Mouse (Mus musculus) bone marrow, adult 2 months (tissue): ENCODE results near the gene Hpse. TPM values are rescaled to one million over a fixed set of nuclear protein-coding genes. Genes with fewer than 3 reads are reported as not detected.

Experiments
- H3K27ac ChIP-seq: fragments of 200-500 bp; 2 replicates; pipeline ENCODE4 v1.5.1; 2012; ENCODE audit warnings: low read depth, mild to moderate bottlenecking, control low read depth, inconsistent platforms, low read length; ENCODE audit not compliant: control insufficient read depth, poor library complexity, insufficient read depth
- H3K4me1 ChIP-seq: fragments of 200-500 bp; 2 replicates; pipeline ENCODE4 v1.6.1; 2011; ENCODE audit warnings: low read length; ENCODE audit not compliant: control insufficient read depth, insufficient read depth
- H3K4me3 ChIP-seq: fragments of 200-500 bp; replicated peaks from 2 replicates; pipeline ENCODE3; 2011; ENCODE audit warnings: mild to moderate bottlenecking, low read depth, low read length, control low read depth; ENCODE audit not compliant: control insufficient read depth
- CTCF ChIP-seq: fragments of 200-500 bp; IDR thresholded peaks from 2 replicates; pipeline ENCODE4 v1.5.1; 2011; ENCODE audit warnings: low read length, control low read depth; ENCODE audit not compliant: control insufficient read depth, insufficient read depth
- POLR2A ChIP-seq: fragments of 200-500 bp; IDR thresholded peaks from 2 replicates; pipeline ENCODE4 v1.6.1; 2011; ENCODE audit warnings: low read depth, mild to moderate bottlenecking, control low read depth, low read length, borderline replicate concordance; ENCODE audit not compliant: control insufficient read depth
- WGBS: fragments of 180-500 bp; shearing (Covaris S2); methylation state at CpG from one replicate; pipeline ENCODE4 v1.1.7; 2018; 5-methylcytosine and 5-hydroxymethylcytosine counted together
- polyA plus RNA-seq: library from polyadenylated mRNA; stranded (reverse); fragments of >200 nt; gene quantifications from 2 replicates; pipeline ENCODE4 v1.2.4, GENCODE M21; 2011; ENCODE audit warnings: low replicate concordance; ENCODE audit not compliant: missing spikeins, insufficient read depth, insufficient read length

Hpse gene
- polyA plus RNA-seq, 1 experiment: 10.4 TPM

- peak overlapping the region; percentile 4 for H3K4me3 ChIP-seq
- H3K4me1 ChIP-seq: peaks cover 4% of the 10 kb centered on the region; the same call in 1 of the 2 replicates
- peak overlapping the region; percentile 82 for H3K27ac ChIP-seq
- WGBS: 14% methylated on average over 6 of the region's 6 CpGs
- TF ChIP-seq POLR2A: no peak
These were observed 63.2 kb downstream of the Hpse start for GRCm38 (mm10) chr5:100656352-100656751.

GRCm38 (mm10) chr5:100652327-100652726 is 67.2 kb downstream of the Hpse start:
- Histone ChIP-seq H3K4me1 (peaks cover 8% of the 10 kb centered on the region), H3K27ac (no peak overlapping the region)
- 71% methylated on average over 9 of the region's 9 CpGs for WGBS

DNA sequence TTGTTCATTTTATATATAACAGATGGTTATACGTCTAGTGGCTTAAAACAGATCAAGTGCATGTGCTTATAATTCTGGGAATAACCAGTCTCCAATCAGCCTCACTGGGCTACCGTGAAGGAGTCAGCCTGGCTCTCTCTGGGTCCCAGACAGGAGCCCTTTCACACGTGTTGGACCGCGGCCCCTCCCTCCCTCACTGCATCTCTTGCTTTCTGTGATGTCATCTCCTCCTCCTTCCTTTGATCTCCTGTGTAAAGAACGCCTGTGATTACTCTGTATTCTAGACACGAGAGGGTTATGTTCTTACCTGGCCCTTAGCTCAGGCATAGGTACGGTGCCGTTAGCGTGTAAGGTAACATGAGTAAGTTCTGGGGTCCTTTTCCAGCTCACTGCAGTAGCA is 68.0 kb downstream of the Hpse start:
- TF ChIP-seq CTCF: no peak
- TF ChIP-seq POLR2A: no peak
- 81% methylated on average over 10 of the region's 10 CpGs for WGBS
- Histone ChIP-seq H3K4me3 (no peak overlapping the region), H3K4me1 (peaks cover 10% of the 10 kb centered on the region), H3K27ac (no peak overlapping the region)

More at GRCm38 (mm10) chr5:100652327-100652726, 67.2 kb downstream of the Hpse start:
- H3K4me3 ChIP-seq: no peak overlapping the region
- no peak for TF ChIP-seq CTCF
- no peak for TF ChIP-seq POLR2A

DNA sequence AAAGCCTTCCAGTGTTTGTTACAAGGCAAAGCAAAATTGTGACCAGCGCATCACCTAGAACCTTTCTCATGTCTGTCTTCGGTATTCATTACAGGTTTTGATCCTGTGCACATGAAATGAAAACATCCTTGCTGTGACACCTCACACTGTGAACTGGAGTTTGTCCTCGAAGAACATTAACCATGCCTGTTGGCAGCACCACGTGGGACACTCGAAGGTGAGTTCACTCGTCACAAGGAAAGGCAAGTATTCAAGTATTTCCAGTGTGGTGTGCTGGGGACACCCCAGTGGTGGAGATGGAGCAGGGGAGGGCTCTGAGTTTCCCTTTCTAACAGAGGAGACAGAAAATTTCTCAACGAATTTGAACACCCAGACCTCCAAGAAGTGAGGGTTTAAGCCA is 68.5 kb downstream of the Hpse start:
- no peak for TF ChIP-seq POLR2A
- no peak for TF ChIP-seq CTCF
- Histone ChIP-seq H3K4me1 (peaks cover 10% of the 10 kb centered on the region), H3K27ac (no peak overlapping the region), H3K4me3 (no peak overlapping the region)
- 76% methylated on average over 7 of the region's 7 CpGs for WGBS

- TF ChIP-seq CTCF (no peak), POLR2A (no peak)
- WGBS: 33% methylated on average over 6 of the region's 6 CpGs
- Histone ChIP-seq H3K27ac (no peak overlapping the region), H3K4me3 (no peak overlapping the region), H3K4me1 (peaks cover 13% of the 10 kb centered on the region)
These were observed 71.0 kb downstream of the Hpse start for GRCm38 (mm10) chr5:100648546-100648945.

- peaks cover 13% of the 10 kb centered on the region for H3K4me1 ChIP-seq
- TF ChIP-seq CTCF (no peak), POLR2A (no peak)
- H3K4me3 ChIP-seq: no peak overlapping the region
- H3K27ac ChIP-seq: no peak overlapping the region
- 56% methylated on average over 10 of the region's 10 CpGs for WGBS
These were observed 71.5 kb downstream of the Hpse start for GRCm38 (mm10) chr5:100648046-100648445.

GRCm38 (mm10) chr5:100646558-100646957 is 73.0 kb downstream of the Hpse start:
- TF ChIP-seq POLR2A (no peak), CTCF (no peak)
- Histone ChIP-seq H3K27ac (0 out of 2 replicates have a peak overlapping the region, but pooled peaks have one; percentile 17), H3K4me3 (no peak overlapping the region), H3K4me1 (peaks cover 17% of the 10 kb centered on the region)
- 80% methylated on average over 4 of the region's 4 CpGs for WGBS

DNA sequence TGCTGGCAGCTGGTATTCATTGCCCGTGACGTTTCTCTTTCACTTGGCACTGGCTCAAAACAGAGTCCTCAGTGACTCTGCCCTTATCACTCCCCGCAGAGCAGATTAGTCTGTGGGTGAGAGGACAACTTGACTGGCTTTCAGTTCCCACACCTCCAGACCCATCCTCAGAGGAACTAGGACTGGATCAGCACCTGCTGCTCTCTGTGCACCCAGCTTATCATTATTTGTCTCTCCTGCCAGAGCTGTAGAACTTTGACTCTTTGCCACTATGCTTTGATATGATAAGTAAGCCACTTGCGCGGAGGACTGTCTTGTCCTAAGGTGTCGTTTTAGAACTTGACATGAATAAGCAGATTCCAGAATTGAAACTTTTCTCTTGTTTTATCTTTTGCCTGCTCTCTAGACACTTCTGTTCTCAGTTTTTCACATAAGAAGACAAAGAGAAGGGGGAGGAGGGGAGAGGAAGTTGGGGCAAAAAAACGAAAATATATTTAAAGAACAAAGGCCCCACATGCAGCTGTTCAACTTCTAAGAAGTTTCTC is 75.5 kb downstream of the Hpse start:
- Histone ChIP-seq H3K4me1 (peaks cover 19% of the 10 kb centered on the region), H3K27ac (peak overlapping the region; percentile 76), H3K4me3 (peak overlapping the region; percentile 2)
- no peak for TF ChIP-seq POLR2A
- no peak for TF ChIP-seq CTCF
- 3% methylated on average over 7 of the region's 7 CpGs for WGBS

DNA sequence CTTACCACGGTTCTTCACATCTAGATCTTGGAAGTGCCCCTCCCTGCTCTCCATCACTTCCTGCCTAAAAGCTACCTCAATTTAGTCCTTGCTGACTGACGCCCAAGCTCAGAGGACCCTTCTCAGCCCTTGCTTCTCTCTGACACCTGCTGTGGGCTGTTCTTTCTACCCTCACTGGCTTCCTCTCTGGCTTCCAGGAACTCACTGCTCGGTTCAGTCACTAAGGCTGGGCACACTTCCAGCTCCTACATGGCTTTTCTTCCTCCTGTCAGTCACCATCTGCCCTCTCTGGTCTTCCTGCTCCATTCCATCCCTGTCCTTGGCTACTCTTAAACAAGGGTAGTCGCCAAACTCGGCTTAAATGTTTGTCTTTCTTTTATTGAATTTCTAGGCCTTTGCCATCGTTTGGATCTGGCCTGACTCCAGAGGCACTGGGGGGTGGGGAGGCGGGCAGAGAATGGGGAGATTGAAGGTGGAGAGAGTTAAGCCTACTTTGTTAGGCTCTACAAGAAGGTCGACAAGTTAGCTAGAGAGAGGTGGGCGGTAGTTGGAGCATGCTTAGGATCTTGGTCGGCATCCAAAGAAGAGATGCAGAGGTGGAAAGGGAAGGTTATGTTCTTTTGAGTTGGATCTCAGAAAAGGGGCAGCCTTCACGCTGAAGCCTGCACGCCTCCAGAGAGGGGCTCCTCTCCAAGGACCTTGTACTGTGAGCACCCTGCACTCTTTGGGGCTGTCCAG is 76.1 kb downstream of the Hpse start:
- TF ChIP-seq POLR2A (0 out of 2 replicates have a peak, but pooled peaks have one; percentile 34), CTCF (no peak)
- H3K4me1 ChIP-seq: peaks cover 17% of the 10 kb centered on the region
- 12% methylated on average over 12 of the region's 12 CpGs for WGBS
- peak overlapping the region; percentile 76 for H3K27ac ChIP-seq
- H3K4me3 ChIP-seq: no peak overlapping the region
